Mouse (Mus musculus) adrenal gland, adult 18-20 months (tissue): ENCODE data around the gene Ilkap. TPM values are rescaled to one million over a fixed set of nuclear protein-coding genes. Genes with fewer than 3 reads are reported as not detected.
A peak's percentile ranks its signal among the peaks of the same experiment; 100 is the strongest.

Source experiments
- DNase-seq, 2 experiments: peaks; one replicate each; pipeline ENCODE4 v3.0.0; 2021 to 2022; ENCODE audit warnings: low spot score in 2 of 2
- total RNA-seq, 2 experiments: library from RNA; stranded (reverse); gene quantifications; 1 replicate in 1 of 2; 2 replicates in 1 of 2; pipeline ENCODE4 v1.2.3; 2021

Ilkap gene
- total RNA-seq, 2 experiments from 2014 or later = 93.7 to 121 TPM

DNA sequence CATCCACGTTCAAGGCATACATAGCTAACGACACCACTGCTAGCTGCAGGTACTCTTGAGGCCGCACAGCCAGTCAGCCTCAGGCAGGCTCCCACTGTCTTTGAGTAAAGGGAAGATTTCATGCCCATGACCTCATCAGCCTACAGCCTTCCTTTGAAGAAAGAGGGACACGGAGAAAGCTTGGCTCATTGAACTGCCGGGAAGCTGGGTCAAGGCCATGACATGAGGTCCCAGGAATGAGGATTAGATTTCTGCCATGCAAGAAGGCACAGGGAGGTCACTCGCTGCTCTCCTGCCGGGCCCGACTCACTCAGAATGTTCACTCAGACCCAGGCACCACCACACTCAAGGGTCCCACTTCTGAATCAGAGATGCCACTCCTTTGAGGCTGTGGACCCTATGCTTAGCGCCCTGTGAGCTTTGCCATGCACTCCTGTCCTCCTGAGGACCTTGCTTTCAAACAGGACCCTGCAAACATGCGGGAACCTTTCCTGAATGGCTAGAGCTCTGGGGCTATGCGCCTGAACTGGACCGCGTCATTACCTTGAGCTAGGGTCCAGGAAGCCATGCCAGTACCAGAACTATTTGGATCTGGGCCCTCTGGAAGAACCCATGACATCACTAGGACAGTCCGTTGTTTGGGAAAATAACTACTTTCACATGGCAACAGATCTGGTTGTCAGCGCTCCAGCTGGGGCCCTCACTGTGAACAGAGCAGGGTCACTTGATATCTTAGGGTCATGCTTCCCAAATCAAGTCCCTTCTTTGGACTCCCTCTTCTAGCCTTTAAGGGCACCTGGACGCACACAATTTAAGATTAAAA is 33.6 kb downstream of the Ilkap start:
- DNase-seq = no peak

DNA sequence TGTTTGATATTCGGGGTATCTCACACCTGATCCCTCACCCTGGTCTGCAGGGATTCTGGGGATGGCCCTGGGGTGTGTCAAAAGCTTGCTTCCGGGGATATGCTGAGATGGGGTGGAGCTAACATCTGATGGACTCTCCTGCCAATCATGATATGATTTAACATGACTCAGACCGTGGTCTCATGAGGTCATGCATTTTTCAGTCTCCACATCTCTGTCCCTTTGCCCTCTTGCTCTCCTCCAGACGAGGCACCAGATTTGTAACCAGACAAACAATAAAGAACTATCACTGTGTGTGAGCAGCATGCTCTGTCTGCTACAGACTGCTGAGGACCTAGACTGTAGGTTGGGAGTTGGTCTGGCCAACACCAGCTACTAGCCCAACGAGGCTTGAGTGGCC is 36.5 kb downstream of the Ilkap start:
- no peak for DNase-seq

DNA sequence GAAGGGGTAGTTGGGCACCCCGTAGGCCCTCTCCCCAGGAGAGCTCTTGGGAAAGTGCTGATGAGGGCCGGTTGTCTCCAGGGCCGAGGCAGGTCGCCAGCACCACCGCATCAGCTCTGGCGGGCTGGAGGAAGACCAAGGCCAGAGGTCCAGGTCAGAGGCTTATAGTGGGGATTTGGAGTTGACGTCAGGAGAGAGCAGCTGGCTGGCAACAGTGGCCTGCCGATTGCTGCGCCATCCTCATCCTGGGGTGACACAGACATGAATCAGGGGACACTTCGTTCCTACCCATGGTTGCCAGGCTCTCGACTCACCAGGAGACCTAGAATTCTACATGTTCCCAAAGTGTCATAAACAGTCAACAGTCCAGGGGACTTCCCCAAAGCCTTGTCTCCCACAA is 42.5 kb downstream of the Ilkap start:
- no peak for DNase-seq

DNA sequence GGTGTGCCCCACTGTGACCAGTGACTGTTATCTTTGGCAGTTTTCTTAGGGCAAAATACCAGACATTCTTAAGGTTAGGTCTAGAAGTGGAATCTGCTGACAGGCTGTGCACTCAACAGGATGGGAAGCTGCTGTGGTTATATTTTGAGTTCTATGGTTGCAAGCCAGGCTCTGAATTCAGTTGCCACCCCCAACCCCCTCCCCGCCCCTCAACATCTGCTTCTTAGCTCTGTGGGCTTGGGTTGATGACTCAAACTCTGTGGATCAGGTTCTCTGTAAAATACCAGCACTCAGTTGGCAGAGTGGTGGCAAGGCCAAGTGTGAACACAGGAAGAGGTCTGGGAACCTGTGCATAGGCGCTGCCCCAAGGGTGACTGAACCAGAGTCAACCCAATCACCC is 46.3 kb downstream of the Ilkap start:
- no peak for DNase-seq

DNA sequence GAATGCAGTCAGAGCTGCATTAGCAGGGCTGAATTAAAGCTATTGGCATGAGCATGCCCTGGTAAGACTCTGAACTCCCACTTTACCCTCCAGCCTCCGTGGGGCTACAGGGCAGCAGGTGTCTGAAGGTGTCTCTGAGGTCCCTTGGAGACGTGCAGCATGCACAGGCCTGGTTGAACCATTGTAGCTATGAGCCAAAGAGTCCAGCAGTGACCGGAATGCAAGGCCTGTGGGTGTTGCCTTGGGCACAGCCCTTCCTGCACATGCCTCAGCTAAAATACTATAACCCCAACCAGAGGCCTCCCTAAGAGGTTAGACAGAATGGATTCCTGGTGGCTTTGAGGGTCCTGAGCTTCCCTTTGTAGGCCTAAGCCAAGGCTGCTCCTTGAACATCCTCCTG is 47.4 kb downstream of the Ilkap start:
- no peak for DNase-seq

DNA sequence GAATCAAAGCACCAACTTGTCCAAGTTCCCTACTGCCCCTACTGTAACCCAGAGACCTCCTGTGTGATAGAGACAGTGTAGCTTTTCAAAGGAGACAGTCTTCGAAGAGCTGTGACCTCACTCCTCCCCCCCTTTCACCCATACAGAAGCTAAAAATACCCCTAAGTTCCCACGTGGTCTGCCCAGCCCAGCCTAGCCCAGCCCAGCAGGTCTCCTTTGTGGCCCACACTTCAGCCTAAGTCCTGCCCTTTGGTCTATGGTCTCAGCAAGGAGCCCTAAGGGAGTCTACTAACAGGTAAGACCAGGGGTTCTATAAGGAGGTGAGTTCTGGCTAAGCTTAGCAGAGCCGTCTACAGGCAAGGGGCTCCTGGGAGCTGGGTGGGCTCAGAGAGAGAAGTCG is 47.8 kb downstream of the Ilkap start, which contains the start of gene Klhl30:
TSS of gene Klhl30 (plus strand) at position 176 of the 400 bp plus-strand sequence.
- no peak for DNase-seq

DNA sequence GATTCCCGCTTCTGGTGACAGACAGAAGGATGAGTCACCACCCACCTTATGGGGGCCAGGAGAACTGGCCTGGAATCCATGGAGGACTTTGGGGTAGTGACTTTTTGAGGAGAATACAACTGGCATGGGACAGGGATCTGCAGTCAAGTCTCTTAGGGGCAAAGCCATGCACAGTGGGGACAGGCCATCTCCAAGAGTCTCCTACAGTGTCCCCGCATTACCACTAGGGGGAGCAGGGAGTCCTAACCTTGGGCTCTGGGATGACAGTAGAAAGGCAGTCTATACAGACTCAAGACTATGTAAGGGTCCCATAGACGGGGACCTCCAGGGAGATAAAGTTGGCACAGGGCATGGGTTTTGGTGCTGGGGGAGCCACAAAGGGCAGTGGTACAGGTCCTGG is 51.7 kb downstream of the Ilkap start:
- peak; percentile 52 to 62 for DNase-seq

DNA sequence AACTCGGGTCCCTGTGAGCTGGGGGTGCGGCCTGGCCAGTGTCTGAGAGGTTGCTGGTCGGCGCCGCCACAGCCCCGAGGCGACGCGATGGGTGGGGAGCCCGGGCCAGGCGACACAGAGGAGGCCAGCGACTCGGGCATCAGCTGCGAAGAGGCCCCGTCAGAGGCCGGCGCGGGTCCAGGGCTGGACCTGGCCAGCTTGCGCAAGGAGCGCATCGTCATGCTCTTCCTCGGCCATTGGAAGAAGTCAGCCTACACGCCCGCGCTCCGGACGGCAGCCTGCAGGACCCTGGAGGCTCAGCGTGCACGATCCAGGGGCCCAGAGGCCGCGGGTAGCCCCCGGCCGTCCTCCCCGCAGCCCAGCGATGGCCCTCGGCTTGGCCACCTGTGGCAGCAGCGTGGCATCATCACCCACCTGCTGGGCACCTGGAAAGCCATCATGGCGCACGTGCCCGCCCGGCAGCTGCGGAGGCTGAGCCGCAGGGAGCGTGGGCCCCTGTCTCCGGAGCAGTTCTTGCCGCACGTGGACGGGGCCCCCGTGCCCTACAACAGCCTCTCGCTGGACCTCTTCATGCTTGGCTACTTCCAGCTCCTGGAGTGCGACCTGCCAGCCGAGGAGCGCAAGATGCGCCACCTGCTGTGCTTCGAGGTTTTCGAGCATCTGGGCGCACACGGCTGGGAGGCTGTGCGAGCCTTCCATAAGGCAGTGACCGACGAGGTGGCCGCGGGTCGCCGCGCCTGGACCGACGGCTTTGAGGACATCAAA is 53.5 kb downstream of the Ilkap start:
- no peak for DNase-seq

DNA sequence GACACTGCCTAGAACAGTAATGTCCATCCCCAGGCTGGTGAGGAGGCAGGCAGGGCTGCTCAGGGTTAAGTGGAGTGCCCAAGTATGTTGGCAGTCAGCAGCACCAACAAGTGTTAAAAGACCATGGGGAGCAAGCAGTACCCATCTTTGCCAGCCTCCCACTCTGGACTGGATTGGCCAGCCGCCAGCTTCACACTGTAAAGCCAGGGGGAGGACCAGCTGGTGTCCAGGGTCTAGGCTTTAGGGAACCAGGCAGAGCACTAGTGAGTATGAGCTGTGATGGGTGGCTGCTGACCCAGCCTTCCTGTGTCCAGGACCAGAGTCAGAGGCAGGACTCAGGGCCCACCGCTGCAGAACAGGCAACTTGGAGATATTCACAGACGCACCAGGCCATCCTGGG is 54.6 kb downstream of the Ilkap start:
- DNase-seq = no peak

DNA sequence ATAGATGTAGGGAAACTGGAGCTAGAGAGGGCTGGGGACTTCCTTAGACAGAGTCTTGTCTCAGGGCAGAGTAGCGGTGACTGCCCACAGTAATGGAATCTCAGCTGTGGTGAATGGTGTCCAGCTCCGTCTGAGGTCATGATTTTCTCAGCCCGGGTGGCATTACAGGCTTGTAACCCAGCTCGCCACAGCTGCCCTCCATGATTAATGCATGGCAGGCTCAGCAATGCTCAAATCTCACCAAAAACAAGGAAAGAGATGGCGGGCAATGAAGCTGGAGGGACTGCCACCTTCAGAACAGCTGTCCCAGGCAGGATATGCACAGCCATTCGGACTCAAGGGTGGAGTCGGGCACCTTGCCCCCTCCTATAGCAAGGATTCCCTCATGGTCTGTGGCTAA is 61.3 kb downstream of the Ilkap start:
- no peak for DNase-seq

DNA sequence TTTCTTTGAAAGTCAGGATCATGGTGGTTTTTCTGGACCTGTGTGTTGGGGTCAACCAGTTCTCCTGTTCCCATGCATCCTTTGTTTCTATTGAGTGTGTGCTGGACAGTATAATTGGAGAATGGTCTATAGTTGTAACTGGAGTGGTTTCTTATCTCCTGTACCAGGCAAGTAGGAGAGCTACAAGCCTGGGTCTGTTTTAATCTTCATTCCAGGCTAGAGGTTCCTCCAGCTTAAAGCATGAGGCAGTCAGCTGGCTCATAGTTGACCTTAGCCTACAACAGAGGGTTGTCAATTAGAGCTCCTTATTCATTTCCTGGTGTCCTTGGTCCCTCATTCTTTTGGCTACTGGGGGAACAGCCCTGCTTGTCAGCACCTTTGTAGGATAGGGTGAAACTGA is 65.0 kb downstream of the Ilkap start:
- DNase-seq = no peak

DNA sequence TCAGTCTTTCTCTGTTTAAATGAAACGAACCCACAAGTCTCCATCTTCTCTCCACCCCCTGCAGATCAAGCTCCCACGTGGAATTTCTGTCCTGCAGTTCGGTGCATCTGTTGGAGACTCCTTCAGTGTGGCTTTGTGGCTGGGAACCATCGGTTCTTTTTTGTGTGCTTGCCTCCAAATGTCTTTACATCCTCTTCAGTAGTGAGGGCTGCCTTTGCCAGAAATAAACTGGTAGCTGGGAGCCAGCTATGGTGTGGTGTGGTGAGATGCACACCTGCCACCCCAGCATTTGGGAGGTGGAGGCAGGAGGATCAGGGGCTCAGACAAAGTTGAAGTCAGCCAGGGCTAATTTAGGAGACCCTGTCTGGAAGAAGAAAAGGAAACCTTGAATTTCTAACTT is 66.5 kb downstream of the Ilkap start:
- DNase-seq = no peak

DNA sequence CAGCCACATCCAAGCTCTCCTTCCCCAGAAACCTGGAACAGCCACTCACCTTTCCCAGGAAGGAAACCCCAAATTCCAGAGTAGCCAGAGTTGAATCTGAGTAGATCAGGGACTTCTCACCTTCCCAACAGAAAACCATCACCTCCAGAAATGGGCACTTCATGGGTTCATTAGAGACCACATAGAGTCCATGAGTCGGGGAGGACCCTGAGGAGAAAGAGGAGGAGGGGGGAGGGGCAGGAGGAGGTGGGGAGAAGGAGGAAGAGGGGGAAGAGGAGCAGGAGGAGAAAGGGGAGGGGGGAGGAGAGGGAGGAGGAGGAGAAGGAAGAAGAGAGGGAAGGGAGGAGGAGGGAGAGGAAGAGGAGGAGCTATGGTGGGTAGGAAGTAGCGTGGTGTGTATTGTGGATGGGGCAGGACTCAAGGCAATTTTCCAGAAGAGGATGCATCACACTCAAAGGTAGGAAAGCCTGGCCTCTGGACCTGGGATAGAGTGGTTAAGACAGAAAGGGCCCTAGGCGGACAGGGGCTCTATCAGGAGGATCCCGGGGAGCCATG is 73.0 kb downstream of the Ilkap start:
- DNase-seq = no peak

DNA sequence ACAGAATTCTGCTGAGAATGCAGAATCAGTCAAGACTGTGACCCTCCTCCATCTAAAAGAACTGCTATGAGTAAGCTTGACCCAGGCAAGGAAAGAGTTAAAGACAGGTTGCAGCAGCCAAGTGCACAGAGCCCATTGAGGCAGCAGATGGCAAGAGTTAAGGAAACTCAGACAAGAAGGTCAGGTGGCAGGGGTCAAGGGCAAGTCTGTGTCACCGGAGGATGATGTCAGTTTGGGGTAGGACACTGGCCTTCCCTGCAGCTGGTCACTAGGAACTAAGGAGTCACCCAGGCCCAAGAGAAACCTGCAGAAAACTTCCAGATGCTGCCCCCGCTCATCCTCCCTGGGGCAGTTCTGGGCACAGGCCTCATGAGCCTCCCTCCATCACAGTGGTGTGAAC is 74.0 kb downstream of the Ilkap start:
- DNase-seq = no peak

Other genes with a start within 250 kb of the Ilkap start
- gene Ramp1, start 219.0 kb downstream of the Ilkap start, total RNA-seq = 1 to 10 TPM; 6.7 to 9.2 TPM
- gene Ube2f, start 148.5 kb downstream of the Ilkap start, total RNA-seq = 100 to 1,000 TPM in 1 of 2 experiments, 10 to 100 TPM in 1; 92.7 to 117 TPM
- gene Scly, start 100.5 kb downstream of the Ilkap start, total RNA-seq = 10 to 100 TPM; 25.7 to 37.2 TPM
- gene Espnl, start 76.7 kb downstream of the Ilkap start, total RNA-seq = under 1 TPM in 1 of 2 experiments, not detected in 1; 0.13 TPM
- gene Klhl30, start 47.8 kb downstream of the Ilkap start, total RNA-seq = 1 to 10 TPM; 1.4 to 2.1 TPM
- gene Erfe, start 32.4 kb downstream of the Ilkap start, total RNA-seq = 10 to 100 TPM in 1 of 2 experiments, 1 to 10 TPM in 1; 5.3 to 22.1 TPM
- 100 to 1,000 TPM; 255 to 373 TPM for gene Hes6, start 15.2 kb upstream of the Ilkap start, total RNA-seq
- gene Per2, start 60.5 kb upstream of the Ilkap start, total RNA-seq = 10 to 100 TPM; 46.7 to 66.6 TPM
- 10 to 100 TPM; 10.8 to 12.7 TPM for gene Traf3ip1, start 95.8 kb upstream of the Ilkap start, total RNA-seq
- 10 to 100 TPM; 19.4 TPM for gene Asb1, start 141.7 kb upstream of the Ilkap start, total RNA-seq